Mouse (Mus musculus) hindbrain, embryonic 16.5 days (tissue): ENCODE measurements around the gene Kcnn1. TPM values are rescaled to one million over a fixed set of nuclear protein-coding genes. Genes with fewer than 3 reads are reported as not detected.

ENCODE experiments used
- ATAC-seq: fragments of 200-750 bp; cut with Nextera tagmentation; 2 replicates; pipeline ENCODE4 v1.8.0; 2017; ENCODE audit warnings: moderate TSS enrichment, moderate library complexity
- H3K27ac ChIP-seq: fragments of 300-500 bp; sonication (generic); 2 replicates; pipeline ENCODE4 v1.5.1; 2014; ENCODE audit warnings: low read depth, mild to moderate bottlenecking, control low read depth, low read length, moderate library complexity
- H3K27me3 ChIP-seq: fragments of 300-500 bp; sonication (generic); replicated peaks from 2 replicates; pipeline ENCODE4 v1.6.1; 2014; ENCODE audit warnings: low read length; ENCODE audit not compliant: control insufficient read depth, insufficient read depth
- H3K36me3 ChIP-seq: fragments of 300-500 bp; sonication (generic); 2 replicates; pipeline ENCODE4 v1.6.1; 2014; ENCODE audit warnings: mild to moderate bottlenecking, low read length, moderate library complexity, mixed read lengths; ENCODE audit not compliant: control insufficient read depth, insufficient read depth
- H3K4me1 ChIP-seq: fragments of 300-500 bp; sonication (generic); 2 replicates; pipeline ENCODE4 v1.6.1; 2014; ENCODE audit warnings: low read depth, low read length; ENCODE audit not compliant: control insufficient read depth, insufficient read depth
- H3K4me2 ChIP-seq: fragments of 300-500 bp; sonication (generic); 2 replicates; pipeline ENCODE4 v1.6.1; 2014; ENCODE audit warnings: mild to moderate bottlenecking, low read length, control low read depth, moderate library complexity
- H3K4me3 ChIP-seq: fragments of 300-500 bp; sonication (generic); 2 replicates; pipeline ENCODE4 v1.5.1; 2014; ENCODE audit warnings: mild to moderate bottlenecking, low read length, control low read depth, moderate library complexity
- H3K9ac ChIP-seq: fragments of 300-500 bp; sonication (generic); 2 replicates; pipeline ENCODE4 v1.6.1; 2014; ENCODE audit warnings: low read depth, mild to moderate bottlenecking, control low read depth, low read length, moderate library complexity
- H3K9me3 ChIP-seq: fragments of 300-500 bp; sonication (generic); 2 replicates; pipeline ENCODE4 v1.6.1; 2014; ENCODE audit warnings: mild to moderate bottlenecking, low read length, moderate library complexity; ENCODE audit not compliant: control insufficient read depth
- WGBS: fragments of 180-500 bp; shearing (Covaris S2); extraction: QIAGEN DNeasy Blood & Tissue Kit; methylation state at CpG from one replicate; pipeline ENCODE4 v1.1.7; 2014; 5-methylcytosine and 5-hydroxymethylcytosine counted together
- polyA plus RNA-seq: library from polyadenylated mRNA; unstranded; fragments of >200 nt; fragmentation: Nextera tagmentation; extraction: Ambion mirVana; gene quantifications from 2 replicates; pipeline ENCODE4 v1.2.1, GENCODE M21; 2015

The Kcnn1 gene
- polyA plus RNA-seq, 1 experiment from 2014 or later = 16.3 TPM

- H3K27me3 ChIP-seq = no peaks in the 10 kb centered on the region
- H3K9ac ChIP-seq = peak within 1 kb of the TSS; percentile 86
- H3K4me2 ChIP-seq = peak within 1 kb of the TSS; percentile 95
- 1% methylated on average over 46 of the region's 46 CpGs for WGBS
- no peaks in the 10 kb centered on the region for H3K36me3 ChIP-seq
- H3K4me1 ChIP-seq = peaks cover 22% of the 10 kb centered on the region
- no peaks in the 10 kb centered on the region for H3K9me3 ChIP-seq
- H3K4me3 ChIP-seq = peak within 1 kb of the TSS; percentile 90
- ATAC-seq = peak; percentile 88
- peak within 1 kb of the TSS; percentile 90 for H3K27ac ChIP-seq
Measured at GRCm38 (mm10) chr8:70873364-70873985, 10.4 kb upstream of the Kcnn1 start, which contains the start of gene Ccdc124. Gene Ccdc124 (minus strand): TSS chr8:70873935.

- WGBS = 8% methylated on average over 31 of the region's 31 CpGs
- H3K4me3 ChIP-seq = peak overlapping the region; percentile 90
- ATAC-seq = no peak
- peaks cover 22% of the 10 kb centered on the region for H3K4me1 ChIP-seq
- H3K9ac ChIP-seq = peak overlapping the region; percentile 86
- H3K27me3 ChIP-seq = no peaks in the 10 kb centered on the region
- H3K4me2 ChIP-seq = peak overlapping the region; percentile 95
- peak overlapping the region; percentile 90 for H3K27ac ChIP-seq
- no peaks in the 10 kb centered on the region for H3K9me3 ChIP-seq
- H3K36me3 ChIP-seq = no peaks in the 10 kb centered on the region
Measured at GRCm38 (mm10) chr8:70872643-70873363, 9.7 kb upstream of the Kcnn1 start.

GRCm38 (mm10) chr8:70871195-70871807 lies 8.2 kb upstream of the Kcnn1 start:
- no peak for ATAC-seq
- H3K9ac ChIP-seq = no peak overlapping the region
- WGBS = 86% methylated on average over 5 of the region's 5 CpGs
- H3K4me1 ChIP-seq = peaks cover 23% of the 10 kb centered on the region
- no peaks in the 10 kb centered on the region for H3K9me3 ChIP-seq
- H3K27me3 ChIP-seq = no peaks in the 10 kb centered on the region
- H3K4me3 ChIP-seq = no peak overlapping the region
- no peak overlapping the region for H3K27ac ChIP-seq
- no peak overlapping the region for H3K4me2 ChIP-seq
- H3K36me3 ChIP-seq = 0 out of 2 replicates have a peak, but pooled peaks cover 2% of the 10 kb centered on the region

- H3K4me1 ChIP-seq = peaks cover 32% of the 10 kb centered on the region
- no peaks in the 10 kb centered on the region for H3K9me3 ChIP-seq
- peak overlapping the region; percentile 10 for H3K27ac ChIP-seq
- no peak overlapping the region for H3K4me3 ChIP-seq
- no peak overlapping the region for H3K4me2 ChIP-seq
- H3K36me3 ChIP-seq = 0 out of 2 replicates have a peak, but pooled peaks cover 2% of the 10 kb centered on the region
- WGBS = 46% methylated on average over 16 of the region's 16 CpGs
- ATAC-seq = 0 out of 2 replicates have a peak, but pooled peaks have one; percentile 7
- no peaks in the 10 kb centered on the region for H3K27me3 ChIP-seq
- H3K9ac ChIP-seq = peak overlapping the region; percentile 44; the same call in 1 of the 2 replicates
Measured at GRCm38 (mm10) chr8:70869601-70870041, 6.6 kb upstream of the Kcnn1 start.

GRCm38 (mm10) chr8:70869199-70869571 lies 6.1 kb upstream of the Kcnn1 start:
- Histone ChIP-seq H3K27me3 (no peaks in the 10 kb centered on the region), H3K27ac (peak overlapping the region; percentile 10), H3K36me3 (0 out of 2 replicates have a peak, but pooled peaks cover 2% of the 10 kb centered on the region), H3K4me3 (no peak overlapping the region), H3K4me1 (peaks cover 37% of the 10 kb centered on the region), H3K9me3 (no peaks in the 10 kb centered on the region), H3K9ac (peak overlapping the region; percentile 44; the same call in 1 of the 2 replicates), H3K4me2 (no peak overlapping the region)
- 42% methylated on average over 5 of the region's 5 CpGs for WGBS
- ATAC-seq = no peak

GRCm38 (mm10) chr8:70868559-70869198 lies 5.6 kb upstream of the Kcnn1 start:
- no peaks in the 10 kb centered on the region for H3K27me3 ChIP-seq
- 0 out of 2 replicates have a peak, but pooled peaks cover 2% of the 10 kb centered on the region for H3K36me3 ChIP-seq
- peak overlapping the region; percentile 44; the same call in 1 of the 2 replicates for H3K9ac ChIP-seq
- no peaks in the 10 kb centered on the region for H3K9me3 ChIP-seq
- no peak for ATAC-seq
- 12% methylated on average over 40 of the region's 40 CpGs for WGBS
- peak overlapping the region; percentile 10 for H3K27ac ChIP-seq
- 0 out of 2 replicates have a peak overlapping the region, but pooled peaks have one; percentile 0 for H3K4me2 ChIP-seq
- no peak overlapping the region for H3K4me3 ChIP-seq
- peaks cover 42% of the 10 kb centered on the region for H3K4me1 ChIP-seq

- no peak for ATAC-seq
- H3K9me3 ChIP-seq = no peaks in the 10 kb centered on the region
- H3K27ac ChIP-seq = no peak overlapping the region
- no peak overlapping the region for H3K4me3 ChIP-seq
- no peak overlapping the region for H3K4me2 ChIP-seq
- no peaks in the 10 kb centered on the region for H3K27me3 ChIP-seq
- peaks cover 46% of the 10 kb centered on the region for H3K4me1 ChIP-seq
- WGBS = 85% methylated on average over 7 of the region's 7 CpGs
- no peak overlapping the region for H3K9ac ChIP-seq
- H3K36me3 ChIP-seq = 0 out of 2 replicates have a peak, but pooled peaks cover 2% of the 10 kb centered on the region
Measured at GRCm38 (mm10) chr8:70866566-70866965, 3.5 kb upstream of the Kcnn1 start.

GRCm38 (mm10) chr8:70866001-70866520 lies 3.0 kb upstream of the Kcnn1 start:
- peak overlapping the region; percentile 80 for H3K27ac ChIP-seq
- peak overlapping the region; percentile 57 for H3K9ac ChIP-seq
- H3K4me3 ChIP-seq = peak overlapping the region; percentile 46
- H3K9me3 ChIP-seq = no peaks in the 10 kb centered on the region
- 5% methylated on average over 12 of the region's 12 CpGs for WGBS
- H3K4me2 ChIP-seq = peak overlapping the region; percentile 86
- H3K36me3 ChIP-seq = 0 out of 2 replicates have a peak, but pooled peaks cover 2% of the 10 kb centered on the region
- peak; percentile 7 for ATAC-seq
- H3K4me1 ChIP-seq = peaks cover 45% of the 10 kb centered on the region
- H3K27me3 ChIP-seq = no peaks in the 10 kb centered on the region
